Mouse (Mus musculus) thymus, postnatal 25 days (tissue): ENCODE measurements at regions not wholly inside any gene's neighbourhood (a gene's known extent, or its start where the extent isn't known, plus 50 kb on each side); places are given as distances from the start of the nearest gene placed in this dataset.
A peak's percentile ranks its signal among the peaks of the same experiment; 100 is the strongest.

ENCODE experiments used
- DNase-seq: peaks from one replicate; pipeline ENCODE4 v3.0.0; 2022

DNA sequence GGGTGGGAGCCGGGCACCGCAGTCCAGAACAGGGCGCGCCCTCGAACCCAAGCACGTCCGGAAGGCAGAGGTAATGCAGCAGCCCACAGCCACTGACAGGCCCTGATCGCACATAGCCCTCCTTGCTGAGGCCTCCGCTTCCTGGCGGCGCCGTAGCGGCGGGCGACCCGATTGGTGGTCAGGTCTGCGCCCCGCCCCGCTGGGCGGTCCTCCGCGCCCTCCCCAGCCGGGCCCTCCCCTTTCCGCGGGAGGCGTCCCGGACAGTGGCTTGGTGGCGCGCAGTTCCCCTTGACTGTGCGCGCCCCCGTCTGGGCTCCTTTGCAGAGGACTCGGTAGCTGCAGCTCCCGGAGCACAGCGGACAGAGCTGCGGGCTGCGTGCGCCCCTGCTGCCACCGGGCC, 375.5 kb upstream of the Asap2 start:
- DNase-seq, result peak; percentile 70
